Mouse (Mus musculus): ENCODE results near the gene Tox2.

DNA sequence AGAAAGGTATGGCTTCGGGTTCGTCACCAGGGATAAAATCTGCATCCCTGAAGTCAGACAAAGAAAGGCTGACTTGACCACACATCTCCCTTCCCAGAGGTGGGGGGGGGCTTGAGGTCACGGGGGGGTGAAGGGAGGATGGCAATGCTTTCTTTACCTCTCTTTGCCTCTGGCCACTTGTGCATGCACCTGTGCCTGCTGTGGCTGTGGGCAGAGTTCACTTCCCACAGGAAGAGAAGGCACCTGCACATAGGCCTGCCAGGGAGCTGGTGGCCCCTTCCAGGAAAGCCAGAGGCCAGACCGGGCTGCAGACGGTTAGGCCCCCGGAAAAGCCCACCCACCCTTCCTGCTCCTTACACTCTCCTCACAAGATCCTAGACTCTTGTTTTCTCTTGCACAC lies 128.5 kb downstream of the Tox2 start:
- no peak for TF ChIP-seq CTCF (IDR thresholded peaks at IDR 0.05; ENCODE audit: control insufficient read depth, insufficient read depth, low read length)
- no peak for TF ChIP-seq POLR2A (IDR thresholded peaks at IDR 0.05; ENCODE audit: borderline replicate concordance, control insufficient read depth, low read depth, low read length)
